Mouse (Mus musculus) midbrain, embryonic 12.5 days (tissue): Measurements from ENCODE around the gene 4930467E23Rik. TPM values are rescaled to one million over a fixed set of nuclear protein-coding genes. Genes with fewer than 3 reads are reported as not detected.

Source experiments
- polyA plus RNA-seq: library from polyadenylated mRNA; unstranded; fragments of >200 nt; fragmentation: Nextera tagmentation; extraction: Ambion mirVana; gene quantifications from 2 replicates; pipeline ENCODE4 v1.2.1, GENCODE M21; 2016

4930467E23Rik gene
- polyA plus RNA-seq, 1 experiment from 2014 or later, result not detected

Other genes with a start within 250 kb of the 4930467E23Rik start
- not detected in 2 replicates for gene Defb7, start 234.5 kb upstream of the 4930467E23Rik start, polyA plus RNA-seq
- gene Gm31371, start 173.8 kb downstream of the 4930467E23Rik start, polyA plus RNA-seq, result not detected in 2 replicates